Mouse (Mus musculus) small intestine, adult 2 months (tissue): ENCODE results near the gene Runx3.

Experiments used
- CTCF ChIP-seq: fragments of 200-500 bp; IDR thresholded peaks from 2 replicates; pipeline ENCODE4 v1.5.1; 2012; ENCODE audit warnings: low read depth, mild to moderate bottlenecking, control low read depth, inconsistent platforms, low read length, moderate library complexity, mixed read lengths; ENCODE audit not compliant: insufficient replicate concordance, insufficient read length; ENCODE audit errors: extremely low read depth
- POLR2A ChIP-seq: fragments of 200-500 bp; IDR thresholded peaks from 2 replicates; pipeline ENCODE4 v1.6.1; 2012; ENCODE audit warnings: low read depth, mild to moderate bottlenecking, control low read depth, inconsistent platforms, low read length, moderate library complexity

GRCm38 (mm10) chr4:135192841-135193240, 72.4 kb downstream of the Runx3 start:
- TF ChIP-seq CTCF: no peak
- no peak for TF ChIP-seq POLR2A
